Mouse (Mus musculus): Measurements from ENCODE around the gene Fam168a. TPM values are rescaled to one million over a fixed set of nuclear protein-coding genes. Genes with fewer than 3 reads are reported as not detected.

The Fam168a gene
- polyA plus RNA-seq, 1 experiment from 2014 or later = 13.2 TPM

GRCm38 (mm10) chr7:100833859-100834258 is 127.4 kb downstream of the Fam168a start:
- no peak for TF ChIP-seq CTCF (IDR thresholded peaks at IDR 0.05; ENCODE audit: low read depth)
- no peak for ATAC-seq
- WGBS = 91% methylated on average over 1 of the region's 1 CpGs
- Histone ChIP-seq H3K27ac (ENCODE audit: low read depth, low read length) (no peak overlapping the region), H3K36me3 (ENCODE audit: control insufficient read depth, insufficient read depth) (peaks cover 30% of the 10 kb centered on the region), H3K4me2 (replicated peaks; ENCODE audit: low read depth) (no peak overlapping the region), H3K9me3 (ENCODE audit: control insufficient read depth) (no peaks in the 10 kb centered on the region), H3K9ac (ENCODE audit: low read depth, low read length) (no peak overlapping the region), H3K27me3 (replicated peaks; ENCODE audit: control insufficient read depth, insufficient read depth, low read length) (no peaks in the 10 kb centered on the region), H3K4me1 (replicated peaks; ENCODE audit: control insufficient read depth, insufficient read depth, low read length) (no peaks in the 10 kb centered on the region), H3K4me3 (ENCODE audit: low read depth, low read length) (no peak overlapping the region)

GRCm38 (mm10) chr7:100835168-100835567 is 128.7 kb downstream of the Fam168a start:
- H3K4me1 ChIP-seq (replicated peaks; ENCODE audit: control insufficient read depth, insufficient read depth, low read length) = no peaks in the 10 kb centered on the region
- TF ChIP-seq CTCF (IDR thresholded peaks at IDR 0.05; ENCODE audit: low read depth) = no peak
- H3K4me3 ChIP-seq (ENCODE audit: low read depth, low read length) = no peak overlapping the region
- no peaks in the 10 kb centered on the region for H3K9me3 ChIP-seq (ENCODE audit: control insufficient read depth)
- H3K4me2 ChIP-seq (replicated peaks; ENCODE audit: low read depth) = no peak overlapping the region
- no peaks in the 10 kb centered on the region for H3K27me3 ChIP-seq (replicated peaks; ENCODE audit: control insufficient read depth, insufficient read depth, low read length)
- ATAC-seq = no peak
- WGBS = 88% methylated on average over 7 of the region's 7 CpGs
- H3K27ac ChIP-seq (ENCODE audit: low read depth, low read length) = no peak overlapping the region
- H3K36me3 ChIP-seq (ENCODE audit: control insufficient read depth, insufficient read depth) = peaks cover 30% of the 10 kb centered on the region
- no peak overlapping the region for H3K9ac ChIP-seq (ENCODE audit: low read depth, low read length)

- H3K9me3 ChIP-seq (ENCODE audit: control insufficient read depth) = no peaks in the 10 kb centered on the region
- ATAC-seq = no peak
- no peak overlapping the region for H3K4me2 ChIP-seq (replicated peaks; ENCODE audit: low read depth)
- no peak overlapping the region for H3K9ac ChIP-seq (ENCODE audit: low read depth, low read length)
- peaks cover 30% of the 10 kb centered on the region for H3K36me3 ChIP-seq (ENCODE audit: control insufficient read depth, insufficient read depth)
- no peaks in the 10 kb centered on the region for H3K27me3 ChIP-seq (replicated peaks; ENCODE audit: control insufficient read depth, insufficient read depth, low read length)
- H3K4me1 ChIP-seq (replicated peaks; ENCODE audit: control insufficient read depth, insufficient read depth, low read length) = no peaks in the 10 kb centered on the region
- no peak overlapping the region for H3K4me3 ChIP-seq (ENCODE audit: low read depth, low read length)
- TF ChIP-seq CTCF (IDR thresholded peaks at IDR 0.05; ENCODE audit: low read depth) = no peak
- 88% methylated on average over 6 of the region's 6 CpGs for WGBS
- H3K27ac ChIP-seq (ENCODE audit: low read depth, low read length) = no peak overlapping the region
These were observed 129.3 kb downstream of the Fam168a start for GRCm38 (mm10) chr7:100835711-100836110.

GRCm38 (mm10) chr7:100836657-100837056 is 130.2 kb downstream of the Fam168a start:
- no peak overlapping the region for H3K4me2 ChIP-seq (replicated peaks; ENCODE audit: low read depth)
- H3K27me3 ChIP-seq (replicated peaks; ENCODE audit: control insufficient read depth, insufficient read depth, low read length) = no peaks in the 10 kb centered on the region
- H3K36me3 ChIP-seq (ENCODE audit: control insufficient read depth, insufficient read depth) = peaks cover 30% of the 10 kb centered on the region
- no peaks in the 10 kb centered on the region for H3K9me3 ChIP-seq (ENCODE audit: control insufficient read depth)
- ATAC-seq = no peak
- no peak overlapping the region for H3K27ac ChIP-seq (ENCODE audit: low read depth, low read length)
- no peak for TF ChIP-seq CTCF (IDR thresholded peaks at IDR 0.05; ENCODE audit: low read depth)
- H3K4me3 ChIP-seq (ENCODE audit: low read depth, low read length) = no peak overlapping the region
- H3K4me1 ChIP-seq (replicated peaks; ENCODE audit: control insufficient read depth, insufficient read depth, low read length) = no peaks in the 10 kb centered on the region
- 87% methylated on average over 10 of the region's 10 CpGs for WGBS
- no peak overlapping the region; the same call in 1 of the 2 replicates for H3K9ac ChIP-seq (ENCODE audit: low read depth, low read length)

GRCm38 (mm10) chr7:100837701-100838100 is 131.3 kb downstream of the Fam168a start:
- peaks cover 30% of the 10 kb centered on the region for H3K36me3 ChIP-seq (ENCODE audit: control insufficient read depth, insufficient read depth)
- H3K27me3 ChIP-seq (replicated peaks; ENCODE audit: control insufficient read depth, insufficient read depth, low read length) = no peaks in the 10 kb centered on the region
- H3K4me3 ChIP-seq (ENCODE audit: low read depth, low read length) = no peak overlapping the region
- H3K9me3 ChIP-seq (ENCODE audit: control insufficient read depth) = no peaks in the 10 kb centered on the region
- no peak overlapping the region for H3K27ac ChIP-seq (ENCODE audit: low read depth, low read length)
- WGBS = 48% methylated on average over 1 of the region's 1 CpGs
- no peak for TF ChIP-seq CTCF (IDR thresholded peaks at IDR 0.05; ENCODE audit: low read depth)
- no peak overlapping the region for H3K9ac ChIP-seq (ENCODE audit: low read depth, low read length)
- no peaks in the 10 kb centered on the region for H3K4me1 ChIP-seq (replicated peaks; ENCODE audit: control insufficient read depth, insufficient read depth, low read length)
- ATAC-seq = no peak
- no peak overlapping the region for H3K4me2 ChIP-seq (replicated peaks; ENCODE audit: low read depth)

- 71% methylated on average over 6 of the region's 6 CpGs for WGBS
- H3K4me3 ChIP-seq (ENCODE audit: low read depth, low read length) = no peak overlapping the region
- TF ChIP-seq CTCF (IDR thresholded peaks at IDR 0.05; ENCODE audit: low read depth) = no peak
- no peak overlapping the region for H3K4me2 ChIP-seq (replicated peaks; ENCODE audit: low read depth)
- H3K9ac ChIP-seq (ENCODE audit: low read depth, low read length) = no peak overlapping the region
- no peaks in the 10 kb centered on the region for H3K9me3 ChIP-seq (ENCODE audit: control insufficient read depth)
- no peaks in the 10 kb centered on the region for H3K4me1 ChIP-seq (replicated peaks; ENCODE audit: control insufficient read depth, insufficient read depth, low read length)
- H3K27me3 ChIP-seq (replicated peaks; ENCODE audit: control insufficient read depth, insufficient read depth, low read length) = no peaks in the 10 kb centered on the region
- H3K27ac ChIP-seq (ENCODE audit: low read depth, low read length) = no peak overlapping the region
- H3K36me3 ChIP-seq (ENCODE audit: control insufficient read depth, insufficient read depth) = peaks cover 20% of the 10 kb centered on the region
- ATAC-seq = no peak
These were observed 133.4 kb downstream of the Fam168a start for GRCm38 (mm10) chr7:100839632-100840402.
